Comparison of ENCODE assay signal across 12 mouse cellular contexts in the genomic region with DNA sequence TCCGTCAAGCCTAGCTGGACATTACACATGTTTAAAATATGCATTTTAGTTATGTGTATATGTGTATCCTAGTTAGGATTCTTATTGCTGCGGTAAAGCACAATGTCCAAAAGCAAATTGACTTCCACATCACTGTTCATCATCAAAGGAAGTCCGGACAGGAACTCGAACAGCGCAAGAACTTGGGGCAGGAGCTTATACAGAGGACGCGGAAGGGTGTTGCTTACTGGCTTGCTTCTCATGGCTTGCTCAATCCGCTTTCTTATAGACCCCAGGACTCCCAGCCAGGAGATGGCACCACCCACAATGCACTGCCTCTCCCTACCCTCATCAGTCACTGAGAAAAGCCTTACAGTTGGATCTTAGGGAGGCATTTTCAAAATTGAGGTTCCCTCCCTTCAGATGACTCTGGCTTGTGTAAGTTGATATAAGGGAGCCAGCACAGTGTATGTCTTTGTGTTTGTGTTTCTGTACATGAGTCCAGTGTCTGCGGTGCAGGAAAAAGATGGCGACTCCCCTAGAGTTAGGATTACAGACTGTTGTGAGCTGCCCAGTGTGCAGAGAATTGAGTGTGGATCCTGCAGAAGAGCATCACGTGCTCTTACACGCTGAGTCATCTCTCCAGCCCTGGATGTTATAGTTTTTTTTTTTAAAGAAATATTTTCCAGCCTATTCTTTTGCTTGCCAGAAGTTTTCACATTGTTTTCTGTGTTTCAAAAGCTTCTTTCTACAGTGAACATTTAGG.
DNase-seq lines count a peak whose midpoint lies in the region; ATAC-seq and TF ChIP-seq lines count a peak whose summit lies in the region.
"Had no signal": no experiment of that assay in that cellular context is flagged by ENCODE, and none has a peak within 500 bp of the region (broad histone marks: within the 10 kb centered on the region; RNA-seq: fewer than 3 reads in every experiment).

No protein-coding gene starts in this region.

- intact Hi-C loops in gastrocnemius, adult 2 months (cut with DNase I) = no loop called here

- peaks cover 6% of the 10 kb centered on the region; the same call in 1 of the 2 replicates for H3K9me3 ChIP-seq in kidney, embryonic 16.5 days (ENCODE audit: low read length)
- 0 out of 2 replicates have a peak, but pooled peaks cover 3% of the 10 kb centered on the region for H3K9me3 ChIP-seq in embryonic facial prominence, embryonic 12.5 days
- no peaks in the 10 kb centered on the region for H3K9me3 ChIP-seq in neural tube, embryonic 15.5 days (replicated peaks)

- WGBS in kidney, embryonic 16.5 days = 72% methylated on average over 12 of the region's 12 CpGs
- WGBS in embryonic facial prominence, embryonic 12.5 days = 72% methylated on average over 12 of the region's 12 CpGs
- WGBS in neural tube, embryonic 15.5 days = 92% methylated on average over 12 of the region's 12 CpGs

- DNase-seq in gastrocnemius, adult 2 months = no peak
- DNase-seq in gastrocnemius, postnatal 10 days = no peak
- no peak for DNase-seq in kidney, postnatal 4 days
- DNase-seq in layer of hippocampus, postnatal 14 days (ENCODE audit: low spot score in 2 of 2) = no peak
- no peak for DNase-seq in spleen, postnatal 4 days (ENCODE audit: low spot score in 2 of 2)
- DNase-seq: adrenal gland, adult 2 months; right cerebral cortex, postnatal 14 days had no signal

- H3K27ac ChIP-seq in gastrocnemius, adult 2 months = peak overlapping the region; percentile 20; the same call in 1 of the 2 replicates
- H3K27ac ChIP-seq in kidney, embryonic 16.5 days (ENCODE audit: low read length) = peak overlapping the region; percentile 29; the same call in 1 of the 2 replicates
- peak overlapping the region; percentile 95 for H3K27ac ChIP-seq in embryonic facial prominence, embryonic 12.5 days
- H3K27ac ChIP-seq in neural tube, embryonic 15.5 days (replicated peaks) = 0 out of 2 replicates have a peak overlapping the region, but pooled peaks have one; percentile 33
- H3K27ac ChIP-seq: liver, embryonic 14.5 days had no signal

- H3K4me2 ChIP-seq in kidney, embryonic 16.5 days (replicated peaks; ENCODE audit: low read depth, low read length) = no peak overlapping the region
- no peak overlapping the region for H3K4me2 ChIP-seq in embryonic facial prominence, embryonic 12.5 days (replicated peaks)
- no peak overlapping the region for H3K4me2 ChIP-seq in neural tube, embryonic 15.5 days
- H3K4me2 ChIP-seq: midbrain, embryonic 11.5 days had no signal

- H3K27me3 ChIP-seq in kidney, embryonic 16.5 days (ENCODE audit: insufficient read depth, low read length) = no peaks in the 10 kb centered on the region
- no peaks in the 10 kb centered on the region for H3K27me3 ChIP-seq in embryonic facial prominence, embryonic 12.5 days
- no peaks in the 10 kb centered on the region for H3K27me3 ChIP-seq in neural tube, embryonic 15.5 days (replicated peaks)

- peaks cover 31% of the 10 kb centered on the region for H3K4me1 ChIP-seq in kidney, embryonic 16.5 days (ENCODE audit: insufficient read depth, low read length)
- peaks cover 50% of the 10 kb centered on the region for H3K4me1 ChIP-seq in embryonic facial prominence, embryonic 12.5 days
- H3K4me1 ChIP-seq in neural tube, embryonic 15.5 days = peaks cover 16% of the 10 kb centered on the region

- 0 out of 2 replicates have a peak, but pooled peaks cover 2% of the 10 kb centered on the region for H3K36me3 ChIP-seq in kidney, embryonic 16.5 days (ENCODE audit: insufficient read depth, low read length)
- H3K36me3 ChIP-seq in embryonic facial prominence, embryonic 12.5 days = no peaks in the 10 kb centered on the region
- no peaks in the 10 kb centered on the region for H3K36me3 ChIP-seq in neural tube, embryonic 15.5 days

- no peak for ATAC-seq in kidney, embryonic 16.5 days (ENCODE audit: low FRiP score, low TSS enrichment)
- ATAC-seq in embryonic facial prominence, embryonic 12.5 days (ENCODE audit: insufficient number of reproducible peaks, insufficient read depth, low FRiP score, low TSS enrichment) = no peak
- ATAC-seq in neural tube, embryonic 15.5 days (ENCODE audit: low FRiP score) = no peak

- H3K4me3 ChIP-seq in gastrocnemius, adult 2 months = no peak overlapping the region
- no peak overlapping the region for H3K4me3 ChIP-seq in kidney, embryonic 16.5 days (ENCODE audit: low read length)
- no peak overlapping the region for H3K4me3 ChIP-seq in embryonic facial prominence, embryonic 12.5 days
- H3K4me3 ChIP-seq in neural tube, embryonic 15.5 days (replicated peaks) = no peak overlapping the region

- no peak overlapping the region for H3K9ac ChIP-seq in kidney, embryonic 16.5 days (replicated peaks; ENCODE audit: low read length)
- no peak overlapping the region for H3K9ac ChIP-seq in embryonic facial prominence, embryonic 12.5 days
- H3K9ac ChIP-seq in neural tube, embryonic 15.5 days (replicated peaks) = no peak overlapping the region
- H3K9ac ChIP-seq: liver, embryonic 14.5 days had no signal

- no peak for TF ChIP-seq CTCF in gastrocnemius, adult 2 months (IDR thresholded peaks at IDR 0.05)

Comparison
In these comparisons a context has a peak if more than half of its experiments do, and no peak if none do; other contexts are left out.
1. H3K27ac ChIP-seq: peak in every context shown above with its lines; median percentile 95 in embryonic facial prominence, embryonic 12.5 days; 33 in neural tube, embryonic 15.5 days; 29 in kidney, embryonic 16.5 days; 20 in gastrocnemius, adult 2 months.